Mouse (Mus musculus) c-Kit-positive CD71-positive TER-119-negative erythroid progenitor cells, embryonic 14.5 days (primary cell): ENCODE data around the gene Cryl1.

Experiments used
- DNase-seq: peaks from one replicate; pipeline ENCODE4 v3.0.0-alpha.2; 2013; ENCODE audit warnings: low read depth

Cryl1 gene

DNA sequence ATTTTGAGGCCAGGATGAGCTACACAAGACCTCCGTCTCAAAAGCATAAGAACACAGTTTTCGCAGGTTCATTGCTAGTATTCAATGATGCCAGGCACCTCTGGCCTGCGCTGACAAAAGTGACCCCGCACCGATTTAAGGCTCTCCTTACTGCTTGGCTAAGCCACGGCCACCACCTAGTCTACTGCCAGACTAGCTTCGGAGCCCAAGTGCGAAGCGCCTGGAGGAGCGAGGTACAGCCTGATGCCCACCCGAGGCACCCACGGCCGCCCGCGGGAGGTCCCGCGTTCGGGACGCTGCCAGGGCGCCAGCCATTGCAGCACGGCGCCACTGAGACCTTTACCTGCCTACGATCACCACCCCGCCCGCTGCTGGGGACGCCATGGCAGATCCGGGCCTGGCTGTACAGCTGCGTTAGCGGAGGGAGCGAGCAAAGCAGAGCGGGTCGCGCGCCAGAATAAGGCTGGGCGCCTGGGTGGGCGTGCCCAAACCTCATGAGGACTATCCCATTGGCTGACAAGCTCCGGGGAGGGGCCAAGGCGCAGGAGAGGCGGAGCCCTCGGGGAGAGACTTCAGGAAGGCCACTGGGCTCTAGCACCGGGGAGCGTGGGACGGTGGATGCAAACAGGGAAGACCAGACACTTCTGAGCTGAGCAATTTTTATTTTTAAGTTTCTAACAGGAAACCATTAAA, at the start of gene Cryl1:
TSS of gene Cryl1 (minus strand) at position 465 of the 693 bp plus-strand sequence.
- peak; percentile 97 for DNase-seq

DNA sequence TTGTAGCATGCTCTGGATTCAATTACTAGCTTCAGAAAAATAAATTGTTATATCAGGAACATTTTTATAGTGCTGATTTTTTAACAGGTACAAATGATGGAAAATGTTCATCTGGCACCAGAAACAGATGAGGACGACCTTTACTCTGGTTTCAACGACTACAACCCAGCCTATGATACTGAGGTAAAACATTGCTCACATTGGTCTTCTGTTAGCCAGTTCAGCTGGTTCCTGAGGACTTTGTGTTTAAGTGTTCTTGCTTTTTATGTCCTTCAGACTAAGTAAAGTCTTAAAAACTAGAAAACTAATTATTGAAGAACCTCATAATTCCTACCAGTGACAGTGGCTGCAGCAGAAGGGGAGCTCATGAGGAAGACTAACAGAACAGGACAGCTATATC, 32.1 kb upstream of the Cryl1 start:
- no peak for DNase-seq

DNA sequence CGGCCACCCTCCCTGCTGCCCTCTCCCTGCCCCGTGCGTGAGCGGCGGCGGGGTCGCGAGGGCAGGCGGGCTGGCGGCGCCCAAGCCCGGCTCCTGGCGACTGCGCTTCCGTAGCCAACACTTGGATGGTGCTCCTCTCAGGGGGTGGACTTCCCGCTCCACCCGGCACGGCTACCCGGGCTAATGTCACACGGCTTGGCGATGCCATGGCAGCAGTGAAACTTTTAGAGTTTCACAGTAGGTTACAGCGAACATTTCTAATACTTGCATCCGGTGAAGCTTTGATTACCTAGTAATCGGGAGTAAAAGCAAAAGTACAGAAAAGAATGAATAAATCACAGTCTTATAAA, 25.9 kb upstream of the Cryl1 start:
- no peak for DNase-seq

DNA sequence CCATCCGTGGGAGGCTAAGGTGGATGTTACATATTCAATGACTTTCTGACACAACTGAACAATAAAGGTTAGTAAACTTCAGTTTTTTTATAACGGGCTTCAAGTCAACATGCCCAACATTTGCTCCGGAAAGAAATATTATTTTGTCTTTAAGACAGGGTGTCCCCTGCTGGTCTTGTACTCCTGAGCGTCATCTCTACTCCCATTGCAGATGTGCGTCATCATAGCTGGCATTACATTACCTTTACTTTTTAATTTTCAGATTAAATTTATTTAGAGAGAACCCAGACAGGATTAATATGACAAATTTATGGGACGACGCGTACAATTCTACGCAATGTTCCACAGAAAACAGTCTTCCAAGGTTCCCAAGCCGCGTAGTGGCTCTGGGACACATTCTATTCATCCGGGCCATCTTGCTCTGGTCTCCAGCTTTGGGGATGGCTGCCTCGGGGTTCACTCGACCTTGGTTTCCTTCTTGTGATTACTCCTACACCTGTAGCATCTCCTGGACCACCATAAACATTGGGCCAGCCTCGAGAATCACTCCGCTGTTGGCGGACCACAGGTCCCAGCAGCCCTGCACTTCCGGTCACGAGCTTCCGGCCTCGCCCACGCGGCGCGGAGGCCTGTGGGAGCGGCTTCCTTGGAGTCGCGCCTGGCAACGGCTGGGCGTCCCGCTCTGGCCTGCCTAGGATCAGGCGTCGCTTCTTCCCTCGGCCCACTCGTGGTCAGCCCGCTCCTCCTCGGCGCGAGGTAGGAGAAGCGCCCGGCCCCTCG, 25.3 kb upstream of the Cryl1 start, which contains the start of gene Ift88:
TSS of gene Ift88 (plus strand) at position 631 of the 780 bp plus-strand sequence.
- peak; percentile 78 for DNase-seq

DNA sequence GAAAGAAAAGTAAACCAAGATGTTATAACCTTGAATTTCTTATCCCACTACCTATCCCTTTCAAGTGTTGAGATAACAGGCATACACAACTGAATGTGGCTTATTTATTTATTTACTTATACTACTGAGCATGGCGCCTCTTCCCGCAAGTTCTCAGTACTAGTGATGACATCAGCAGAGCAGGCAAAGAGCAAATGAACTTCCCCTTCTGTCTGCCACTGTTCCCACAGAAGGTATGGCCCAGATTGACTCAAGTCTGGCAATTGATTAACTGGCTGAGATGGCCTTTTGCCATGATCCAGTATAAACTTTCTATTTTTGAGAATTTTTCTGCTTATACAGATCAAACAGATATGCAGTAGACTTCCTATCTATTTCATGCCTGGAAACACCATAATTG, 18.9 kb upstream of the Cryl1 start:
- DNase-seq, result no peak

DNA sequence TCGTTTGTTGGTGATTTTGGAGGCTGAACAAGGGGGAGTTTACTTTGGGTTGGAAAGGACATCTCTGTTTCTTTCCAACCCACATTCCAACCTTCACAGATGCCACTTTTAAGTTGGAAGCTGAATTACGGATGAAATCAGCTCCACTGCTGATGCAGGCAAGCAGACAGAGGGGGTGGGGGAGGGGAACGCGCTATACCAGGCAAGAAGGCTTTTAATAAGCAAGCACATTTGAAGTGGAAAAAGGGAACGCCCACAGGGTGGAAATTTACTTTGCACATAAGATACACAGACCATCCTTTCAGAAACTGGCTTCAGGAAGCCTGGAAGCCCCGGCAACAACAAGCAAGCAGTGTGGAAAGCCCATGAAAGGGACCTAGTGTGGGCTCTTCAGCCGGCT, 13.8 kb upstream of the Cryl1 start:
- no peak for DNase-seq

DNA sequence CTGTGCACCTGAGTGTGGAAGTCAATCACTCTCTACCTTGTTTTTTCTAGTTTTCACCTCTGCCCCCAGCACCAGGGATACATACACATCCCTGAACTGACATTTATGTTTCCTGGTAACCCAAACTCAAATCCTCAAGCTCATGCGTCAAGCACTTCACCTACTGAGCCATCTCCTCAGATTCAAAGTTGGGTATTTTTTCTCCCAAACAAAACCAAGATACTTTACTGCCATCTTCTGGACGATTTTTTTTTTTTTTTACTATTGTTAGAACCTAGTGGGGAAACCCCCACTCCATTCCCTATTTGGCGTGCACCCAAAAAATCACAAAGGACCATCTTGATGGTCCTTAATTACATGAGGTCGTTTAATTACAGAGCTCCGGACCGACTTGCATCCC, 10.8 kb upstream of the Cryl1 start:
- DNase-seq, result no peak

DNA sequence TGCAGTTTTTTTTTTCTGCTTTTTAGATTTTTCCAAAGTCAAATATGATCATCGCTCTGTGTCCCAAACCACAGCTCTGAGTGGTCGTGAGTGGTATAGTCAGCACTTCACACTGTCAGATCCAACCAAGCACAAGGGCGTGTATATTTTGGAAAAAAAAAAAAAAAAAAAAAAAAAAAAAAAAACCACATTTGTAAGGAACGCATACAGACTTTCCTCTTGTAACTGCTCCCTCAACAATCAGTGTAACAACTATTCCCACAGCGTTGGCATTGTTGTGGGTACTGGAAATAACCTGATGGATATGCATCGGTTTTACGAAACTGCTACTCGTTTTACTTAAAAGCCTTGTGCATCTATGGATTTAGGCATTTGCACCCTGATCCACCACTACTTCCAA, 9.8 kb upstream of the Cryl1 start:
- no peak for DNase-seq

DNA sequence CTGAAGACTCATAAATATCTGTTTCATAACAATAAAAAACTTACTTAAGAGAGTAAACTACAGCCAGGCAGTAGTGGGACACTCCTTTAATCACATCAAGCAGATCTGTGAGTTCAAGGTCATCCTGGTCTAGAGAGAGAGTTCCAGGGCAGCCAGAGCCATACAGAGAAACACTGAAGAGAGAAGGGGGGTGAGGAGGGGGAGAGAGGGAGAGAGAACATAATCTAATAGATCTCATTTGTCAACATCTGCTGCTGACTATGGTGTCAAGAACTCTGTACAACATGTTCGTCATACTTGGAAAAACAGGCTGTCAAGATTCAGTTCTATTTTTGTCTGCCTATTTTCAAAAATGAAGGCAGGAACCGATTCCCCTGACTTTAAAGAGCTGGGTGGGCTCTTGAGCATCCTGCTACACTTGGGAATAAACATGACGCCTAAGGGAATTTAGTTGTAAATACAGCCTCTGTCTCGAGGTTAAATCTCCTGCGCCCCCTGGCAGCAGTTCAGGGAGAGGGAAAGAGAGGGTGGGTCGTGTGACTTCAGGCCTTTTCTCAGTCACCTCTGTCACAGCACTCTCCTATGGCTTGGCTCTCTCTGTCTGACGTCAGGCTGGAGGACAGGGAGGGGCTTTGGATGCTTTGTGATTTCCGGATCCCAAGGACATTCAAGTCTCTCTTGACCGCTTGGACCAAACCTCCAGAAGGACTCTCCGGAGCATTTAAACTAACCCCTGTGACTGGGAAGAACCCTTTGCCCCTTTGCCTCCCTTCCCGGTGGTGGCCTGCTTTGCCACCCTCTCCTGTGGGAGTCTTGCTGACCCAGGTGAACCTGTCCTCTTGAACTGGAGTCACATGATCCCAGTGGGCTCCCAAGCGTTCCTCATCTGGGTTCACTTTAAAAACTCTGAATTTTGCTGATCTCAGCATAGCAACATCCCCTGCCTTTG, 9.0 kb upstream of the Cryl1 start:
- DNase-seq, result no peak

DNA sequence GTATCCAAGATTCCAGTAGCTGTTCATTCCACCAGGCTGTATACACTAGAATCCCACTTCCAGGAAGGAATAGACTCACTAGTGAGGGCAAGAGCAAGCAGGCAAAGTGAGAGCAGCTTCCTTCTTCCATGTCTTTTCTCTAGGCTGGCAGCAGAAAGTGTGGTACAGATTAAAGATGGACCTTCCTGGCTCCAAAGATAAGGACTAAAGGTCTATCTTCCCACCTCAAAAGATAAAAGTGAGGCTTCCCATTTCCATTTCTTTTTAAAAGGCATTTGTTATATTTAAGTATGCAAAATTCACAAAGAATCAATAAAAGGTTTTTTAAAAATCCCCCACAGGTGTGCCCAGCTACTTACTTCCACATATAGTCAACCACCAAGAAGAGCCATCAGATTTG, 4.5 kb upstream of the Cryl1 start:
- DNase-seq, result no peak

DNA sequence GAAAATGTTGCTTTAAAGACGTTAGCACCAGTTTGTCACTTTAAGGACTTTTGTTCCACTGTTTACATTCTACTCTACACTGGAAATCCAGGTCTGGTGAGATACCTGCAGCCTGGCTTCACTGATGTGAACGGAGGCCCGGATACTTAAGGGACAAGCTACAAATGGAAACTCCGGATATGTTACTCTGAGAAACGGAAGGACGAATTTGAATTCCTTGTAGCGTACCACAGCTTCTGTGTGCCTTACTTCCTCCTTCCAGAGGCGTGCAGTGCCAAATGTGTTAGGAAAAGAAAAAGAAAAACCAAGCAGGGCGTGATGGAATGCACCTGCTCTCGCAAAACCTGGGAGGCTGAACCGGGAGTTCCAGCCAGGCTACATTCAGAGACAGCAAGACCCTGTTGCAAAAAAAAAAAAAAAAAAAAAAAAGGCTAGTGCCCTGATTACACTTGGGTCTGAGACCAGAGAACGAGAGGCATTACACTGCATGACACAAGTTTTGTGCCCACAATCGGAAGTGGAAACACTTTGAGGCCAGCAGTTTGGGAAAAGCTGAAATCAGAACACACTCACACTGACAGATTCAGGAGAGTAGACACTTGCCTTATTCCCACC, 591 bp upstream of the Cryl1 start:
- no peak for DNase-seq

DNA sequence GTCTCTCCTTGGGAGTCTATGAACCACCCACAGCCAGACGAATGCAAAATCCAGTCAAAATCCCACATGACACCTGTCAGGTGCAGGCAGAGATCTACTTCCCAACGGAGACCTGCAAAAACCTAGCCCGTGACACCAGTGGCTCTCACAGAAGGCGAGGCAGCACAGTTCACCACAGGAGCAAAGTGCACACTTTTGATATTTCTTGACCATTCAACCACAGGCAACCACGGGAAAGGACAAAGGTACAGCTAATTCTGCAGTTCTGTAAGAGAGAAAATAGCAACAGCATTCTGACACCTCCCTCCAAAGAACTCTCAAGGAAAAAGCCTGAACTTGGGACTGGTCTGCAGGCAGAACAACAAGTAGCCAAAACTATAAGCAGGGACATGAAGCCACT, 1.1 kb downstream of the Cryl1 start:
- DNase-seq, result no peak

DNA sequence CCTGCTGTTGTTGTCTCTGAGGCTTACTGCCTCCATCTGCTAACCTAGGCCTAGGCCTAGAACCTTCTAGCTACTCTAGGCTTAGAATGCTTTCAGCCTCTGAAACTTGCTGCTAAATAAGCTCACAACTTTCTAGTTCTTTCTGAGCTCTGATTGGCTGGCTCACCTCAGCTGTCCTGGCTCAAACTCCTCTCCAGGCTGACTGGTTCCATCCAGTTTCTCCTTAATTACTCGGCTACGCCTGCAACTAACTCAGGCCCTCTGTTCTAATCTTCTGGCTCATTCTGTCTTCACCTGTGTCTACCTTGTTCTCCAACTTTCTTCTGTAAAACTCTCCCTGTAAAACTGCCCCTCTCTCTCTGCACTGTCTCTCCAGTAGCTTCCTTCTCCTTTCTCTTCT, 2.9 kb downstream of the Cryl1 start:
- DNase-seq, result no peak

DNA sequence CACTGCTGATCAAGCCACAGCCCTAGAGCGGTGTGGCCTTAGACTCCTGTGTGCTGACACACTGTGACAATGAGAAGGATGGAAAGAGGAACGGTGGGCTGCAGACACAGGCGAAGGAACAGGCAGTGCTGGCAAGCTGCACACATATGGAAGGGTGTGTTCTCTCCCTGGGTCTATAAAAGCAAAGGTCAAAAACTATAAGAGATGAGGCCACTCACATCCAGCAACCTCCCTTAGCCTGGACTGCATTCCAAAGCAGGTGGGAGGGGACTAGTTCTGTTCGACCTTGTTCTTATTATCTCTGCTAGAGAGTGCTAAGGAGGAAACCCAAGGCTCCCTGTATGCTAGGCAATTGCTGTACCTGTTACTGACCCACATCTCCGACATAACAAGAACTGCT, 6.1 kb downstream of the Cryl1 start:
- DNase-seq, result no peak

DNA sequence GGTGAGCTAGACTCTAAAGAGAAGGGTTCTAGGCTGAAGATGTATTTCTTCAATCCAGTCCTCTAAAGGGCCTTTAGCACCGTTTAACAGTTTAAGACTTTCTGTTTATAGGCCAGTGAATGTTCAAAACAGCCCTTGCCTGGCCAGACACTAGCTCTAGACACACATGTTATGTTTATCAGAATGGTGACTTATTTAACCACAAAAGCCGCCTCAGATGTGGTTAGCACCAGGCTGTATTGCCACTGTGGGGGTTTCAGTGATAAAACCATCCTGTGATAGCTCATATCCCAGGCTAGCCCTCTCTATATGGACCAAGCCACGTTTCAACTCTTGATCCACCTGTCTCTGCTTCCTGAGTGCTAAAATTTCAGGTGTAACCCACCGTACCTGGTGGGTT, 6.7 kb downstream of the Cryl1 start:
- no peak for DNase-seq

DNA sequence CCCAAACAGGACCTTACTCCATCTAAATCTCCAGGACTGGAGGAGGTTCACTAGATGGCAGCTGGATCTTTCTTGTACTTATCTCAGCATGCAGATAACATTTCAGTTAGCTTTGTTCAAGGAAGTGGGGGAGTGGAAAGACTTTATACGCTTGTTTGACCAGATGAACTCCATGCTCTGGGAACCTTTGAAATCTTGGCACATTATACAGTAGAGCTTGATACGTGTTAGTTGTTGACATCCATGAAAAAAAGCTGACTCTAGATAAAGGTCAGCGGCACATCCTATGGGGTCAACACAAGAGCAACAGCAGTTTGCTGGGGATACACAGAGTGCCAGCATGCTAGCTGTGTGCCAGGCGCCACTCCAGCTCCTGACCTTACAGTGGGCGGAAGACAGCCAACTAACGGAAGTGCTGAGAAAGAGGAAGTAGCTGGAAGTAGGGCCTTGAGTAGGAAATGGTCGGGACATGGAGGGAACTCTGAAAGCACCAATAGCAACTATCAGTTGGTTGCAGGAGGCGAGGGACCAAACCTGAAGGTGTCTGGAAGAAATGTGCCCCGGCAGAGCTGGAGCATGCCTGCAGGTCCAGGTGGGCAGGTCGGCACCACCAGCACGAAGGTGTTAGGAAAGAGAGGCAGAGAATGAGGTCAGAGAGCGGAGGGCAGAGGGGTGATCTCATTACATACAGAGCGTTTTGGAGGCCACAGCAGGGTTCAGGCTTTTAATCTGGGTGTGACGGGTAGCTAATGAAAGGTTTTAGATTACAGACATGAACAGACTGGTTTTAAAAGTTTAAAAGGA, 11.4 kb downstream of the Cryl1 start:
- DNase-seq, result no peak

DNA sequence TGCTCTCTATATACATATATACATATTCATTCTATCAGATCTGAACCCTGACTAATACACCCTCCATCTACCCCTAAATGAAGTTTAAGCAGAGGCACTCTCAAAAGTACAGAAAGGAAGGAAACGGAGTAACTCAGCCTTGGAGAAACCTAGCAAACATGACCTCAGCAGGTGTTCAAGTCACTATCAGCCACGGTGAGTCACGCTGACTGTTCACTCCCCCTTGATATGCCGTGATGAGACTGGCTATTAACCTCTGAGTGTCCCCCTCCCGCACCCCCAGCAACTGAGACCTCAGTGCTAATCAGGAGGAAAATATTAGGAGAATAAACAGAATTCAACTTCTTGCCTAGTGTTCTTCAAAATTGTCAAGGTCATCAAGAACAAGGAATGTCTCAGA, 12.7 kb downstream of the Cryl1 start:
- no peak for DNase-seq

DNA sequence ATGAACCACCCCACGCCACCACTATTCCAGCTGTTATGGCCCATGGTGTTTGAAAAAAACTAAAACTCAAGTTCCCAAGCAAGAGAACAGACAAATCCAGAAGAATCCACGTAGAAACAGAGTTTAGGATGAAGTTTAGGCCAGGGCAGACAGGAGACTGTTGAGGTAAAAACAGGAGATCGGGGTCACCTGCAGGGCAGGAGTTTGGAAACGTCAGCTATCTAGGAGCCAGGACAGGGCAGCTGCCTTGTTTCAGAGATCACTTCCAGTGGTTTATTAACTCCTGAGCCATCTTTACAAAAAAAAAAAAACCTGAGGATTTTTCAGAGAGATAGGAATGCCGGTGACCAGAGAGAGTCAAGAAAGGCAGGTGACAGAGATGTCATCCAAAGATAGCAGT, 20.8 kb downstream of the Cryl1 start:
- no peak for DNase-seq

DNA sequence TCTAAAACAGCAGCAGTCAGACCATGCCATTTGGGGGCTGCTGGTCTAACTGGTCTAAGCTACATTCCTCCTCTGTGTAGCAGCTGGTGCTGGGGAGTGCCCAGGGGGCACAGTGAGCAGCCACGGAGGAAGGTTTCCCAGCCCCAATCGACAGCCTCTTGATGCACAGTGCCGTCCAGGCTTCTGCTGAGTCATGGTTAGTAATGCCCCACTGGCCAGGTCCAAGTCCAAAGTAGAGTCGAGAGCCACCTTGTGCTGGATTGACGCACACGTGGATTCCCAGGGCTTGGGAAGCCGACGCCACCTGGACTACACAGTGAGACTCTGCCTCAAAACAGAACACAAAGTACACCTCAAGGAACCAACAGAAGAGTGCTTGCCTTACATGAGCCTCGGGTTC, 21.4 kb downstream of the Cryl1 start:
- DNase-seq, result no peak

DNA sequence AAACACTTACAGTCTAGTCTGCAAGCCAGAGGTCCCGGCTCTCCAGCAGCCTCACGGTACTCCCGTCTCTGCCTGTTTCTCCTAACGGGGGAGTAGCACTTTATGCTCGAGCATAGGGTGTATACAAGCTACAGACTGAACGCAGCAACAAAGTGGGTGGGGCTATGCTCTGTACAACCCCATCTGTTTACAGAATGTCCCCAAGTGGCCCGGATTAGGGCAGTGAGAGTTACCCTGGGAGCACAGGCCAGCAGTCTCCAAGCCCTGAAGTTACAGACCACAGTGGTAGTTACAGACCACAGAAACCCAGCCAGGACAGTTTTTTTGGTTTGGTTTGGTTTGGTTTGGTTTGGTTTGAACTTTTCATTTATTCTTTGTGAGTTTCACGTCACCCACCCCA, 22.3 kb downstream of the Cryl1 start:
- no peak for DNase-seq

DNA sequence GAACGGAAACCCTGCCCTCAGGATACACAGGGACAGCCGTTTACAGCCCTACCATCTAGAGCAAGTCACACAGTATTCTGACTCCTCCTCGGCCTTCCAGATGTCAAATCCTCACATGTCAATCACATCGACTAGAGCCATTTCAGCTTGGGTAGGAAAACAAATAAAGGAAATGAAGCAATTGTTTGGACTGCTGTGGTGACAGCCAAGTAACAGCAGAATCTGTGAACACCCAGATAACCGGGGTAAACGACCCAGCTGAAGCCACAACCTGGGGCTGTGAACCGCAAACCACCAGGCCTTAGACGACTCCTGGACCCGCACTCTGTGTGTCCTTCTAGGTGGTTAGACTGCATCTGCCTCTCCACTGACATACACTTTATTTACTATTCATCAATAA, 23.1 kb downstream of the Cryl1 start:
- no peak for DNase-seq
